Mouse (Mus musculus) bone marrow macrophage, adult 2 months (primary cell): ENCODE measurements around the gene Pygm.

Experiments
- CTCF ChIP-seq: IDR thresholded peaks from 2 replicates; pipeline ENCODE4 v1.5.1; 2012; ENCODE audit warnings: low read depth, mild to moderate bottlenecking, low read length, moderate library complexity
- POLR2A ChIP-seq: IDR thresholded peaks from 2 replicates; pipeline ENCODE4 v1.6.1; 2012; ENCODE audit warnings: mild to moderate bottlenecking, low read depth, low read length, borderline replicate concordance

GRCm38 (mm10) chr19:6343066-6343925 lies 40.9 kb upstream of the Pygm start:
- TF ChIP-seq CTCF = no peak
- TF ChIP-seq POLR2A = no peak
